Mouse (Mus musculus) central nervous system, embryonic 11.5 days (tissue): Measurements from ENCODE around the gene Hist1h4h. TPM values are rescaled to one million over a fixed set of nuclear protein-coding genes. Genes with fewer than 3 reads are reported as not detected.

ENCODE experiments used
- polyA plus RNA-seq: library from polyadenylated mRNA; depleted of rRNA; stranded (reverse); fragments of >200 nt; gene quantifications from 2 replicates; pipeline ENCODE4 v1.2.3, GENCODE M21; 2012; rRNA removed

Gene Hist1h4h
- polyA plus RNA-seq, 1 experiment = 31.0 TPM

Other genes starting within 250 kb of the Hist1h4h start
- gene Zfp322a, start 161.8 kb upstream of the Hist1h4h start, polyA plus RNA-seq = 21.3 and 30.9 TPM in 2 replicates
- 8.8 and 10.0 TPM in 2 replicates for gene Abt1, start 107.2 kb upstream of the Hist1h4h start, polyA plus RNA-seq
- gene Btn1a1, start 65.1 kb upstream of the Hist1h4h start, polyA plus RNA-seq = 0.07 and 0.31 TPM in 2 replicates
- gene Btn2a2, start 42.2 kb upstream of the Hist1h4h start, polyA plus RNA-seq = 0.34 and 0.82 TPM in 2 replicates
- 189 and 273 TPM in 2 replicates for gene Hist1h2af, start 2.9 kb downstream of the Hist1h4h start, polyA plus RNA-seq
- 38.6 and 41.4 TPM in 2 replicates for gene Hist1h3g, start 4.4 kb downstream of the Hist1h4h start, polyA plus RNA-seq
- 3.2 and 6.3 TPM in 2 replicates for gene Hist1h2bh, start 12.3 kb downstream of the Hist1h4h start, polyA plus RNA-seq
- 5.1 and 6.2 TPM in 2 replicates for gene Hist1h3f, start 13.0 kb downstream of the Hist1h4h start, polyA plus RNA-seq
- gene Hist1h4f, start 20.6 kb downstream of the Hist1h4h start, polyA plus RNA-seq = 19.4 and 22.4 TPM in 2 replicates
- 0.65 and 1.3 TPM in 2 replicates for gene Hist1h1d, start 22.2 kb downstream of the Hist1h4h start, polyA plus RNA-seq
- 41.5 and 49.2 TPM in 2 replicates for gene Hist1h3e, start 31.3 kb downstream of the Hist1h4h start, polyA plus RNA-seq
- 17.0 and 26.2 TPM in 2 replicates for gene Hist1h2ae, start 40.2 kb downstream of the Hist1h4h start, polyA plus RNA-seq
- gene Hist1h2bg, start 40.3 kb downstream of the Hist1h4h start, polyA plus RNA-seq = 14.7 and 42.2 TPM in 2 replicates
- gene Hist1h2bf, start 43.1 kb downstream of the Hist1h4h start, polyA plus RNA-seq = 8.0 and 18.9 TPM in 2 replicates
- 2.4 and 8.0 TPM in 2 replicates for gene Hist1h2ad, start 43.3 kb downstream of the Hist1h4h start, polyA plus RNA-seq
- 21.2 and 34.9 TPM in 2 replicates for gene Hist1h3d, start 44.7 kb downstream of the Hist1h4h start, polyA plus RNA-seq
- gene Hist1h4d, start 50.5 kb downstream of the Hist1h4h start, polyA plus RNA-seq = 10.3 and 11.7 TPM in 2 replicates
- 1.9 and 4.2 TPM in 2 replicates for gene Hist1h2be, start 90.1 kb downstream of the Hist1h4h start, polyA plus RNA-seq
- 11.1 and 13.7 TPM in 2 replicates for gene Hist1h1e, start 91.5 kb downstream of the Hist1h4h start, polyA plus RNA-seq
- gene Hist1h2ac, start 152.9 kb downstream of the Hist1h4h start, polyA plus RNA-seq = 1.2 and 2.0 TPM in 2 replicates
- 17.0 and 27.2 TPM in 2 replicates for gene Hist1h2bc, start 153.1 kb downstream of the Hist1h4h start, polyA plus RNA-seq
- gene Hist1h1t, start 164.8 kb downstream of the Hist1h4h start, polyA plus RNA-seq = 0.11 and 0.17 TPM in 2 replicates
- gene Hist1h4c, start 167.4 kb downstream of the Hist1h4h start, polyA plus RNA-seq = 7.5 and 10.3 TPM in 2 replicates
- gene Hfe, start 179.8 kb downstream of the Hist1h4h start, polyA plus RNA-seq = 1.8 and 1.9 TPM in 2 replicates
- gene Hist1h1c, start 207.8 kb downstream of the Hist1h4h start, polyA plus RNA-seq = 13.2 and 15.1 TPM in 2 replicates
- gene Hist1h3c, start 214.6 kb downstream of the Hist1h4h start, polyA plus RNA-seq = 51.1 and 52.4 TPM in 2 replicates
- 6.3 and 16.8 TPM in 2 replicates for gene Hist1h2bb, start 215.7 kb downstream of the Hist1h4h start, polyA plus RNA-seq
- gene Hist1h2ab, start 220.1 kb downstream of the Hist1h4h start, polyA plus RNA-seq = 44.2 and 53.2 TPM in 2 replicates
- 52.8 and 64.6 TPM in 2 replicates for gene Hist1h3b, start 221.2 kb downstream of the Hist1h4h start, polyA plus RNA-seq
- gene Hist1h4b, start 226.0 kb downstream of the Hist1h4h start, polyA plus RNA-seq = 29.2 and 64.2 TPM in 2 replicates
- gene Hist1h4a, start 230.2 kb downstream of the Hist1h4h start, polyA plus RNA-seq = 7.3 and 15.7 TPM in 2 replicates
- 31.4 and 33.8 TPM in 2 replicates for gene Hist1h3a, start 231.3 kb downstream of the Hist1h4h start, polyA plus RNA-seq
- 9.1 and 22.2 TPM in 2 replicates for gene Hist1h1a, start 232.6 kb downstream of the Hist1h4h start, polyA plus RNA-seq
- not detected in 2 replicates for gene Trim38, start 238.9 kb downstream of the Hist1h4h start, polyA plus RNA-seq